Mouse (Mus musculus) stomach, postnatal 0 days (tissue): ENCODE measurements around the gene Gstt1.

ENCODE experiments used
- CTCF ChIP-seq: IDR thresholded peaks from 2 replicates; pipeline ENCODE4 v1.5.1; 2016; ENCODE audit warnings: antibody characterized with exemption, low read depth, mild to moderate bottlenecking, moderate library complexity
- EP300 ChIP-seq: optimal IDR thresholded peaks from 2 replicates; pipeline ENCODE3; 2016; ENCODE audit warnings: antibody characterized with exemption

DNA sequence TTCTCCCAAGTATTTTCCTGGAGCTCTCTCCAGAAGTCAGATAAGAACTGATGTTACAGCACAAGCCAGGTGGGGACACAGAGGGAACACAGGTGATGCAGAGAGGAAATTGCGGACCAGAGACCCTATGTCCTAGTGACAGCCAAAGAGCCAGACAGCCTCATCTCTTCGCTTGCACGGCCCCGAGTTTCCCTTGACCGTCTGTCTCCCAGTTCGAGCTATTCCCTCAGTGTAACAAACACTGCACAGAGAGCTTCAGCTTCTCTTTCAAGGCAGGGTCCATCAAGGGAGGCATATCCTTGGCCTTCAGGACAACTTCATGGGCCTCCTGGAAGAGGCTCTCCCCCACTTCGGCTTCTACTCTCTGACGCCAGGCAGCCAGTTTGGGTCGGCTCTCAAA, 23.8 kb downstream of the Gstt1 start:
- TF ChIP-seq CTCF (no peak), EP300 (no peak)
